Mouse (Mus musculus): ENCODE results near the gene Rab8b. TPM values are rescaled to one million over a fixed set of nuclear protein-coding genes. Genes with fewer than 3 reads are reported as not detected.
A peak's percentile ranks its signal among the peaks of the same experiment; 100 is the strongest.

Gene Rab8b
- total RNA-seq, 2 experiments from 2014 or later, result 25.2 to 31.7 TPM

DNA sequence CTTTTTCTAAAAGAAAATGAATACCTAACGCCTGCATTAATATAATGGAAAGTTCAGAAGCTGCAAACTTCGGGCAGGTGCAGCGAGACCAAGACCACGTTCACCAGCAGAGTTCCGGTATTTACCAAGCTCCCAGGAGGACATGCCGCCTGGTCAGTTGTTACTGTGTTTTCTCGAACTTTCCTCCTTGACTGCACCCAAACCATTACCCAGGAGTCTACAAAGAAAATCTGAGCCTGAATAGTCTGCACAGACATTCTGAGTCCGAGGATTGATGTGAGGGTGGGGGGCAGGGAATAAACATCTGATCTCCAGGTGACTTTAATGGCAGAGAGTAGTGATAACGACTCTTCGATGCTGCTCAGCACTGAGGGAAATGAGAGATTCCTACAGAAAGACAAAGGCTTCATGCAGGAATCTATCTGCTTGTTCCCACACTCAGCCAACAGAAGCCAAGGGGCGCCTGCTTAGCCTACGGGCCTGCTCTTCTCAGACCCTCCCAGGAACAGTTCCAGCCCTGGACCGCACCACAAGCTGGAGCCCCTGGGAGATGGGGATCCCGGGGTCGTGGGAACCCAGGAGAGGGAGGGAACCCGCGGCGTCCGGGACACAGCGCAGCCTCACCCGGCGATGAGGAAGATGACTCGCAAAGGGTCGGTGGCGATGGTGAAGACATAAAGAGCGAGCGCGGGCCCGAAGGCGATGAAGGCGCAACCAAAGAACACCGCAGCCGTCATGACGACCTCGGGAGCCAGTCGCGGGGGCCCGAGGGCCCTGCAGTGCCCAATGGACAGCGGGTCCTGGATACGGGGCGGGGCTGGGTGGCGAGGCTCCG, 124.6 kb downstream of the Rab8b start:
- peak in 1 of 2 experiments; percentile 10 for DNase-seq (ENCODE audit: low spot score in 2 of 2)
- intact Hi-C loops (cut with DNase I), result loop anchor here (5.0 kb wide), 2 partner anchors 247 to 283 kb away; partner anchors contain the start of gene Fbxl22

Other genes starting within 250 kb of the Rab8b start
- gene Car12, start 206.0 kb downstream of the Rab8b start, total RNA-seq (2021), result 10 to 100 TPM in 1 of 2 experiments, 1 to 10 TPM in 1; 8.7 to 15.4 TPM
- gene Aph1b, start 124.2 kb downstream of the Rab8b start, total RNA-seq (2021), result 10 to 100 TPM; 19.5 to 19.6 TPM
- under 1 TPM; 0.30 to 0.88 TPM for gene Gm10647, start 122.6 kb downstream of the Rab8b start, total RNA-seq (2021)
- gene Aph1c, start 85.0 kb downstream of the Rab8b start, total RNA-seq (2021), result 1 to 10 TPM; 5.7 to 7.2 TPM
- 10 to 100 TPM; 36.8 to 37.3 TPM for gene Rps27l, start 26.4 kb upstream of the Rab8b start, total RNA-seq (2021)
- gene Lactb, start 55.8 kb upstream of the Rab8b start, total RNA-seq (2021), result 10 to 100 TPM; 18.8 to 19.0 TPM
- gene Tpm1, start 129.7 kb upstream of the Rab8b start, total RNA-seq (2021), result 100 to 1,000 TPM; 230 to 232 TPM